In the genomic region with DNA sequence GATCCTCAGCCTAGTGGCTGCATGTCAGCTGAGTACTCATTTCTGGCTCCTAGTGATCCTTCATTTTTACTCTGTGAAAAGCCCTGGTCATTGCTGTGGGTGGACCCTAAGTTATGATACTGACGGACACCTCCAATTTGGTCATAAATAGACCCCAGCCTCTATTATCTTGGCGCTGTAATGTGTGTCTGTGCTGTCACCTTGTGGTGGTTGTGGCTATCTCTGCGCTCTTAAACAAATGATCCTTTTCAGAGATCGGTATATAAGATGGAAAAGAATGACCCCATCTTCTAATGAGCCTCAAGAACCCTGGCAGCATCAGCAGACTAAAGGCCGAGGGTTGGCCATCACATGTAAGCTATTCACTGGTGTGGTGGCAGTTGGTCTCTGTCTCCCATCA, we compare ENCODE assay signal across 14 mouse cellular contexts. TPM values are rescaled to one million over a fixed set of nuclear protein-coding genes. Genes with fewer than 3 reads are reported as not detected.
DNase-seq lines count a peak whose midpoint lies in the region; ATAC-seq and TF ChIP-seq lines count a peak whose summit lies in the region.
"Had no signal": no experiment of that assay in that cellular context is flagged by ENCODE, and none has a peak within 500 bp of the region (broad histone marks: within the 10 kb centered on the region; RNA-seq: fewer than 3 reads in every experiment).

No protein-coding gene starts in this region.

- in situ Hi-C loops in CH12.LX (cut with MboI; ENCODE audit: low pct_ligation_motif_present, low pct_unique_long_range_greater_than_20kb, low sequenced_read_pairs) = no loop called here

- no peak overlapping the region for H3K27ac ChIP-seq in hindbrain, embryonic 11.5 days (ENCODE audit: low read depth, low read length)
- H3K27ac ChIP-seq in hindbrain, embryonic 12.5 days = no peak overlapping the region
- no peak overlapping the region for H3K27ac ChIP-seq in CH12.LX (ENCODE audit: insufficient read depth, low read depth)
- peak overlapping the region; percentile 71 for H3K27ac ChIP-seq in limb, embryonic 12.5 days
- H3K27ac ChIP-seq: hindbrain, embryonic 14.5 days had no signal

- ATAC-seq in hindbrain, embryonic 11.5 days (ENCODE audit: low FRiP score) = no peak
- no peak for ATAC-seq in hindbrain, embryonic 12.5 days (ENCODE audit: low FRiP score)
- ATAC-seq in limb, embryonic 12.5 days (ENCODE audit: insufficient number of reproducible peaks, insufficient read depth, low FRiP score, low TSS enrichment, low read depth) = no peak

- peak in 1 of 2 experiments; percentile 35; a peak in 2 of 4 replicates for TF ChIP-seq CTCF in CH12.LX (conservative IDR thresholded peaks at IDR 0.05 in 1 of 2, IDR thresholded peaks at IDR 0.05 in 1 of 2; ENCODE audit: low read depth in 2 of 2, low read length in 2 of 2)

- no peak for TF ChIP-seq EP300 in CH12.LX (IDR thresholded peaks at IDR 0.05; ENCODE audit: low read length)

- no peaks in the 10 kb centered on the region for H3K9me3 ChIP-seq in hindbrain, embryonic 11.5 days (ENCODE audit: control insufficient read depth, low read length)
- peaks cover 15% of the 10 kb centered on the region for H3K9me3 ChIP-seq in hindbrain, embryonic 12.5 days (replicated peaks)
- H3K9me3 ChIP-seq in CH12.LX (replicated peaks; ENCODE audit: low read length) = no peaks in the 10 kb centered on the region
- peaks cover 26% of the 10 kb centered on the region for H3K9me3 ChIP-seq in limb, embryonic 12.5 days

- H3K79me2 ChIP-seq in CH12.LX (replicated peaks; ENCODE audit: control insufficient read depth, extremely low read depth, insufficient read depth, poor library complexity, severe bottlenecking) = no peaks in the 10 kb centered on the region

- no peak overlapping the region for H3K9ac ChIP-seq in hindbrain, embryonic 11.5 days (ENCODE audit: low read depth, low read length)
- H3K9ac ChIP-seq in hindbrain, embryonic 12.5 days = no peak overlapping the region
- H3K9ac ChIP-seq in CH12.LX (ENCODE audit: insufficient read depth, low read depth) = no peak overlapping the region
- no peak overlapping the region for H3K9ac ChIP-seq in limb, embryonic 12.5 days (replicated peaks)

- no peak overlapping the region for H3K4me2 ChIP-seq in hindbrain, embryonic 11.5 days (replicated peaks; ENCODE audit: low read depth, low read length)
- H3K4me2 ChIP-seq in hindbrain, embryonic 12.5 days (replicated peaks) = no peak overlapping the region
- H3K4me2 ChIP-seq in CH12.LX (ENCODE audit: insufficient read depth, low read depth, poor library complexity, severe bottlenecking) = no peak overlapping the region
- H3K4me2 ChIP-seq in limb, embryonic 12.5 days = peak overlapping the region; percentile 62; the same call in 1 of the 2 replicates

- no peaks in the 10 kb centered on the region for H3K36me3 ChIP-seq in hindbrain, embryonic 11.5 days (ENCODE audit: control insufficient read depth, insufficient read depth, low read length)
- H3K36me3 ChIP-seq in hindbrain, embryonic 12.5 days = no peaks in the 10 kb centered on the region
- H3K36me3 ChIP-seq in CH12.LX (replicated peaks in 1 of 2; ENCODE audit: control insufficient read depth in 1 of 2, insufficient read depth in 1 of 2, low read length in 1 of 2) = no peaks in the 10 kb centered on the region
- H3K36me3 ChIP-seq in limb, embryonic 12.5 days = peaks cover 7% of the 10 kb centered on the region; the same call in 1 of the 2 replicates
- H3K36me3 ChIP-seq: G1E had no signal

- peak; percentile 54 for DNase-seq in cerebellum, adult 9-10 months
- DNase-seq in cerebellum, adult 11 months = no peak
- peak; percentile 17 for DNase-seq in hindbrain, embryonic 11.5 days (ENCODE audit: low spot score)
- no peak for DNase-seq in CH12.LX (ENCODE audit: extremely low read depth)
- no peak for DNase-seq in left cerebral cortex, adult 18-20 months (ENCODE audit: low spot score in 2 of 2)
- no peak for DNase-seq in frontal cortex, postnatal 14 days (ENCODE audit: low spot score in 2 of 2)
- DNase-seq: embryo, embryonic 11 days; lung, adult 18-20 months; spleen, adult 18-20 months; thymus, postnatal 25 days had no signal

- dilution Hi-C loops in CH12.LX (cut with MboI; ENCODE audit: extremely low pct_ligation_motif_present, extremely low pct_unique_long_range_greater_than_20kb, low sequenced_read_pairs) = no loop called here

- H3K4me1 ChIP-seq in hindbrain, embryonic 11.5 days (replicated peaks; ENCODE audit: control insufficient read depth, insufficient read depth, low read length) = no peaks in the 10 kb centered on the region
- peaks cover 12% of the 10 kb centered on the region for H3K4me1 ChIP-seq in hindbrain, embryonic 12.5 days
- peaks cover 0 to 2% of the 10 kb centered on the region in 2 experiments; a peak in 1 of 4 replicates for H3K4me1 ChIP-seq in CH12.LX (ENCODE audit: control insufficient read depth in 1 of 2, insufficient read depth in 2 of 2)
- H3K4me1 ChIP-seq in limb, embryonic 12.5 days (replicated peaks) = peaks cover 22% of the 10 kb centered on the region

- H3K27me3 ChIP-seq in hindbrain, embryonic 11.5 days (ENCODE audit: control insufficient read depth, insufficient read depth, low read length) = peaks cover 6% of the 10 kb centered on the region; the same call in 1 of the 2 replicates
- H3K27me3 ChIP-seq in hindbrain, embryonic 12.5 days = peaks cover 9% of the 10 kb centered on the region; the same call in 1 of the 2 replicates
- peaks cover 78% of the 10 kb centered on the region for H3K27me3 ChIP-seq in CH12.LX (replicated peaks)
- H3K27me3 ChIP-seq in limb, embryonic 12.5 days = no peaks in the 10 kb centered on the region

- H3K4me3 ChIP-seq in hindbrain, embryonic 11.5 days (ENCODE audit: low read depth, low read length) = no peak overlapping the region
- H3K4me3 ChIP-seq in hindbrain, embryonic 12.5 days = no peak overlapping the region
- H3K4me3 ChIP-seq in CH12.LX (replicated peaks in 1 of 3; ENCODE audit: low read depth in 2 of 3, low read length in 2 of 3, poor library complexity in 1 of 3) = no peak overlapping the region
- no peak overlapping the region for H3K4me3 ChIP-seq in limb, embryonic 12.5 days (replicated peaks)

- peak; percentile 18 for TF ChIP-seq RAD21 in CH12.LX (IDR thresholded peaks at IDR 0.05; ENCODE audit: low read depth, low read length)

- WGBS in hindbrain, embryonic 11.5 days = 49% methylated on average over 5 of the region's 5 CpGs
- 59% methylated on average over 5 of the region's 5 CpGs for WGBS in hindbrain, embryonic 12.5 days
- 60% methylated on average over 5 of the region's 5 CpGs for WGBS in limb, embryonic 12.5 days

- TF ChIP-seq POLR2A in CH12.LX (IDR thresholded peaks at IDR 0.05; ENCODE audit: low read depth, low read length) = no peak

TF ChIP-seq in CH12.LX, 34 proteins besides CTCF, POLR2A, EP300 and RAD21:
- TF ChIP-seq SIN3A (IDR thresholded peaks at IDR 0.05; ENCODE audit: low read length) (no peak), MAZ (IDR thresholded peaks at IDR 0.05; ENCODE audit: low read depth, low read length) (no peak), MYC (IDR thresholded peaks at IDR 0.05; ENCODE audit: low read depth, low read length) (no peak), SMC3 (IDR thresholded peaks at IDR 0.05; ENCODE audit: low read depth, low read length) (peak; percentile 28), PAX5 (IDR thresholded peaks at IDR 0.05; ENCODE audit: low read length) (no peak), TBP (conservative IDR thresholded peaks at IDR 0.05; ENCODE audit: low read depth, low read length) (no peak), JUND (conservative IDR thresholded peaks at IDR 0.05; ENCODE audit: low read depth, low read length) (no peak), NRF1 (IDR thresholded peaks at IDR 0.05; ENCODE audit: low read depth, low read length) (no peak)
TF ChIP-seq in CH12.LX: peak in this region for 1.

RNA-seq across cellular contexts. Expression of a gene that starts 46.6 kb away (rescaled TPM):
- polyA plus RNA-seq in hindbrain, embryonic 11.5 days (2014; fragmentation: Nextera tagmentation; extraction: Ambion mirVana) = 13.5 and 13.9 TPM in 2 replicates
- polyA plus RNA-seq in hindbrain, embryonic 12.5 days (2016; fragmentation: Nextera tagmentation; extraction: Ambion mirVana) = 8.4 and 13.4 TPM in 2 replicates
- total RNA-seq in CH12.LX (2012; rRNA removed) (58.9 and 71.2 TPM in 2 replicates), CH12.LX (2014; rRNA removed) (60.7 and 70.8 TPM in 2 replicates)
- polyA plus RNA-seq in CH12.LX (2012; ENCODE audit: insufficient read length, low read depth) = 7.5 and 8.3 TPM in 2 replicates
- 29.4 and 33.3 TPM in 2 replicates for polyA plus RNA-seq in limb, embryonic 12.5 days (2016; fragmentation: Nextera tagmentation; extraction: Ambion mirVana)
- 1 to 10 TPM; 3.1 to 5.9 TPM for total RNA-seq in left cerebral cortex, adult 18-20 months (2021)

Comparison
In these comparisons a context has a peak if more than half of its experiments do, and no peak if none do; other contexts are left out.
1. DNase-seq: peak in cerebellum, adult 9-10 months (single experiment) and hindbrain, embryonic 11.5 days (single experiment); none in cerebellum, adult 11 months (single experiment), CH12.LX (single experiment), left cerebral cortex, adult 18-20 months (0 of 2) and frontal cortex, postnatal 14 days (0 of 2).